Mouse (Mus musculus): ENCODE measurements around the gene Prl7d1. TPM values are rescaled to one million over a fixed set of nuclear protein-coding genes. Genes with fewer than 3 reads are reported as not detected.
"Not testable (repeated sequence)": the region's sequence is repeated elsewhere in the genome, so short reads cannot be mapped to it uniquely, and the experiment has no call there.

Prl7d1 gene
- polyA plus RNA-seq (2014; fragmentation: Nextera tagmentation; extraction: Ambion mirVana): not detected in 2 replicates

DNA sequence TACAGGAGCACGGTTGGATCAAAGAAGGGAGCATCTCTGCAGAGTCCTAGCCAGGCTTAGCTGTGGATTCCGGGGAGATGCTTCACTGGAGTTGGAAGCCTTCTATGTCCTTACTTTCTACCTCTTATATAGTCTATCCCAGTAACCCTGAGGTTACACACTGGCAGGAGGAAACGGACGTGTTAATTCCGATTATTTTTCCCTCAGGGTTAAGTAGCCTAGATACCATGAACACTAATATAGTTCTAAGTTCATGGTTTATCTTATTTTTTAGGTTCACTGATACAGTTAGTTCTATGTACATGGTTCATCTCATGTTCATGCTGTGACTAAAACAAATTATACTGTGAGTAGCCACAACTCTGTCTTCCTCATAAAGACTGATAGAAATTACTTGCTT lies at the start of gene Prl7d1:
Prl7d1 (minus strand) TSS at position 101 of the 400 bp plus-strand sequence.
- Histone ChIP-seq H3K4me1 (ENCODE audit: control insufficient read depth, insufficient read depth, low read length) (no peaks in the 10 kb centered on the region), H3K4me2 (ENCODE audit: low read depth, severe bottlenecking) (no peak within 1 kb of the TSS), H3K4me3 (ENCODE audit: low read depth, low read length) (no peak within 1 kb of the TSS), H3K27me3 (ENCODE audit: control insufficient read depth, insufficient read depth, low read length) (no peaks in the 10 kb centered on the region), H3K36me3 (ENCODE audit: control insufficient read depth, insufficient read depth, low read length) (no peaks in the 10 kb centered on the region), H3K9me3 (ENCODE audit: control insufficient read depth, low read length) (no peaks in the 10 kb centered on the region), H3K9ac (ENCODE audit: low read length) (no peak within 1 kb of the TSS), H3K27ac (replicated peaks; ENCODE audit: low read depth, low read length) (no peak within 1 kb of the TSS)
- DNase-seq (ENCODE audit: low spot score) (no peak), ATAC-seq (ENCODE audit: insufficient number of reproducible peaks, low FRiP score, low TSS enrichment, low read depth) (no peak)
- WGBS: 88% methylated on average over 5 of the region's 5 CpGs

DNA sequence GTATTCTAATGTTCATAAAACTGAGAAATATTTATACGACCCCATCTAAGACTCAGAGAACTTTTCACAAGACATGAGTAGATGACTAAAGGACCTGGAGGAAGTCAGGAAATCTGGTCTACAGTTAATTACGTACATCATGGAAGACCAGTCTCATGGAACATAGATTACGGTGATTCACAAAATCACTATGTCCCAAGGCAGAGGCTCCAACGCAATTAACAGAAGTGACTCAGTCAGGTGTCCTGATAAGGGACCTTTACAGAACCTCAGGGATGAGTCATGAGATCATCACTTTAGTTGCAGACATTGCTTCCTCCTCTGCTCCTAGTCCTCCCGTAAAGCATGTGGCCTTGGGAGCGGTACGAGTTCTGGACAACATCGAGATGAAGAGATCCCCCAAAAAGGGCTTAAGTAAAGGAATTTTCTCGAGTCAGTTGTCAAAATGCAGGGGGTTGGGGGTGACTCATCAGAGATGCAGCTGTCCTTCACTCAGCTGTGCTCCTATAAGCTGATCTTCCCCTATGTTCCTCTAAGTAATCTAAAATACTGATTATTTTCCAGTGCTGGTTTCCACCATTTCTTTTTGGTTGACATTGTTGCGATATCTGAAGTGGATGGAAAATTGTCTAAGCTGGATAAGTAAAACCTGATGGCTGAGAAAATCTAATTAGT lies 18.1 kb upstream of the Prl7d1 start:
- H3K4me1 ChIP-seq (ENCODE audit: control insufficient read depth, insufficient read depth, low read length): no peaks in the 10 kb centered on the region
- H3K4me2 ChIP-seq (ENCODE audit: low read depth, severe bottlenecking): no peak overlapping the region
- H3K4me3 ChIP-seq (ENCODE audit: low read depth, low read length): no peak overlapping the region
- no peaks in the 10 kb centered on the region for H3K27me3 ChIP-seq (ENCODE audit: control insufficient read depth, insufficient read depth, low read length)
- H3K9ac ChIP-seq (ENCODE audit: low read length): no peak overlapping the region
- H3K36me3 ChIP-seq (ENCODE audit: control insufficient read depth, insufficient read depth, low read length): no peaks in the 10 kb centered on the region
- H3K27ac ChIP-seq (replicated peaks; ENCODE audit: low read depth, low read length): no peak overlapping the region
- ATAC-seq (ENCODE audit: insufficient number of reproducible peaks, low FRiP score, low TSS enrichment, low read depth) (no peak), DNase-seq (ENCODE audit: low spot score) (no peak)
- WGBS: 92% methylated on average over 10 of the region's 10 CpGs
- H3K9me3 ChIP-seq (ENCODE audit: control insufficient read depth, low read length): no peaks in the 10 kb centered on the region

DNA sequence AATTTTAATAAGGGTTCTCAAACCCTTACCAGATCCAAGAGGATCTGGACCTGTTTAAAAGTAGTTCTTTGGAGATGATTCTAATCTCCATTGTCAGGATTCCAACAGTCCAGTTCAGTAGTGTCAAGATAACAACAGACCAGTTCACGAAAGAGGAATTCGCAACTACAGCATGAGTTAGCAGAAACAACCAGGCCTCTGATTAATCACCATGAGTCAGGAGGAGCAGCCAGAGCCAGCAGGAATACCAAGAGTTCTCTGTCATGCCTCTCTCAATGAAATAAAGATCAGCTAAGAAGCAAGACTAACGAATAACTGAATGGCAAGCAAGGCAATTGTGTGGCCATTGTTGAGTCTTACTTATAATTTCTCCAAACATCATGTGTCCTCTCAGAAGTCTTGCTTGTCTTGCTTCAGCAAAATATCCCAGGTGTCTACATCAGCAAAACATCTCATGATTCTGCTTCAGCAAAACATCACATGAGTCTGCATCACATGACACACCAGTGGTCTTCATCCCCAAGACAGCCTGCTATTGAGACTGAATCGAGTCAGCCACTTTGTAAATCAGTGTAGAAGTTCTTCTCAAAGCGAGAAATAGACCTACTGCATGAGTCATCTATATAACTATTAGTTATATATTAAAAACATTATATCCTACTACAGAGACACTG lies 13.9 kb upstream of the Prl7d1 start:
- ATAC-seq (ENCODE audit: insufficient number of reproducible peaks, low FRiP score, low TSS enrichment, low read depth); H3K4me2 ChIP-seq (ENCODE audit: low read depth, severe bottlenecking); H3K9me3 ChIP-seq (ENCODE audit: control insufficient read depth, low read length); H3K36me3 ChIP-seq (ENCODE audit: control insufficient read depth, insufficient read depth, low read length); DNase-seq (ENCODE audit: low spot score); H3K9ac ChIP-seq (ENCODE audit: low read length); H3K4me3 ChIP-seq (ENCODE audit: low read depth, low read length); H3K4me1 ChIP-seq (ENCODE audit: control insufficient read depth, insufficient read depth, low read length); H3K27ac ChIP-seq (replicated peaks; ENCODE audit: low read depth, low read length); H3K27me3 ChIP-seq (ENCODE audit: control insufficient read depth, insufficient read depth, low read length): not testable (repeated sequence)
- 82% methylated on average over 5 of the region's 5 CpGs for WGBS

DNA sequence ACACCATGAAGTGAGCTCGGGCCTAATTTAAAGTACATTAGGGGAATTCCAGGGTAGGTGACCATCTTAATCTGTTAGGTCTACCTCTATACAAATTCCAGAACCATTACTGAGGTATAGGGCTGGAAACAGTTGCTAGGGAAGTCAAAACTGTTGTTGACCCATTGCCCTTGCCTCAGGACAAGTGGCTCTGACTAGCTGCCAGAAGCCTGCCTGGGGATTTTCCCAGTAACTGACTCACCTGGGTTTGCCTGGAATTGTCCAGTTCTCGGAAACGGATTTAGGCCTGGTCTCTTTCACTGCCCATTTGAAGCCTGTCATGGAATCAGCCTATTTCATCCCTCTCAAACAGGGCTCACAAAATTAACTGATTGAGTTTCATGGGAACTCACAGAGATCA lies 8.5 kb upstream of the Prl7d1 start:
- H3K4me3 ChIP-seq (ENCODE audit: low read depth, low read length); DNase-seq (ENCODE audit: low spot score); H3K27me3 ChIP-seq (ENCODE audit: control insufficient read depth, insufficient read depth, low read length); ATAC-seq (ENCODE audit: insufficient number of reproducible peaks, low FRiP score, low TSS enrichment, low read depth); H3K4me2 ChIP-seq (ENCODE audit: low read depth, severe bottlenecking); H3K36me3 ChIP-seq (ENCODE audit: control insufficient read depth, insufficient read depth, low read length); H3K9ac ChIP-seq (ENCODE audit: low read length); H3K9me3 ChIP-seq (ENCODE audit: control insufficient read depth, low read length); H3K27ac ChIP-seq (replicated peaks; ENCODE audit: low read depth, low read length); H3K4me1 ChIP-seq (ENCODE audit: control insufficient read depth, insufficient read depth, low read length): not testable (repeated sequence)
- 90% methylated on average over 3 of the region's 3 CpGs for WGBS

- ATAC-seq (ENCODE audit: insufficient number of reproducible peaks, low FRiP score, low TSS enrichment, low read depth) (no peak), DNase-seq (ENCODE audit: low spot score) (no peak)
- Histone ChIP-seq H3K9me3 (ENCODE audit: control insufficient read depth, low read length) (no peaks in the 10 kb centered on the region), H3K4me2 (ENCODE audit: low read depth, severe bottlenecking) (no peak overlapping the region), H3K9ac (ENCODE audit: low read length) (no peak overlapping the region), H3K4me1 (ENCODE audit: control insufficient read depth, insufficient read depth, low read length) (no peaks in the 10 kb centered on the region), H3K4me3 (ENCODE audit: low read depth, low read length) (no peak overlapping the region), H3K27me3 (ENCODE audit: control insufficient read depth, insufficient read depth, low read length) (no peaks in the 10 kb centered on the region), H3K27ac (replicated peaks; ENCODE audit: low read depth, low read length) (no peak overlapping the region), H3K36me3 (ENCODE audit: control insufficient read depth, insufficient read depth, low read length) (no peaks in the 10 kb centered on the region)
- WGBS: 76% methylated on average over 2 of the region's 2 CpGs
Observed at GRCm38 (mm10) chr13:27706521-27706920, 10.0 kb downstream of the Prl7d1 start.

GRCm38 (mm10) chr13:27667936-27668335 lies 48.6 kb downstream of the Prl7d1 start, which contains the start of gene Prl7a2:
Gene Prl7a2 (minus strand): TSS chr13:27668036.
- Histone ChIP-seq H3K27ac (replicated peaks; ENCODE audit: low read depth, low read length) (no peak within 1 kb of the TSS), H3K27me3 (ENCODE audit: control insufficient read depth, insufficient read depth, low read length) (no peaks in the 10 kb centered on the region), H3K4me2 (ENCODE audit: low read depth, severe bottlenecking) (no peak within 1 kb of the TSS), H3K9ac (ENCODE audit: low read length) (no peak within 1 kb of the TSS), H3K4me1 (ENCODE audit: control insufficient read depth, insufficient read depth, low read length) (no peaks in the 10 kb centered on the region), H3K36me3 (ENCODE audit: control insufficient read depth, insufficient read depth, low read length) (no peaks in the 10 kb centered on the region), H3K4me3 (ENCODE audit: low read depth, low read length) (no peak within 1 kb of the TSS), H3K9me3 (ENCODE audit: control insufficient read depth, low read length) (no peaks in the 10 kb centered on the region)
- no peak for ATAC-seq (ENCODE audit: insufficient number of reproducible peaks, low FRiP score, low TSS enrichment, low read depth)
- DNase-seq (ENCODE audit: low spot score): no peak
- 82% methylated on average over 4 of the region's 4 CpGs for WGBS

DNA sequence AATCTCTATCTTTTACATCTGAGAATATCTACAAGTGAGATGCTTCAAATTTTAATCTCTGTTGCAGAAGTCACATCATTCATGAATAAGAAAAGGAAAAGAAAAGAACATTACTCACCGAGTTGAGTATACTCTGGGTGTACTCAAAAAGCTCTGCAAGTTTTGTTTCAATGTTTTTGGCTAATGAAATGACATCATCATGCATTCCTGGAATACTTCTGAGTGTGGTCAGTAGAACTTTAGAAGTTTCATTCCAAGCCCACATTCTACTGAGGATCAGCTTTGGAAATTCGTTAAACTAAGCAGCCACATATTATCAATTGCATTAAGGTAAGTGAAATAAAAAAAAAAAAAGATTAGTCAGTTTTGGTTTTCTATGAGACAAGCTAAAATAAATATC lies 55.8 kb downstream of the Prl7d1 start:
- Histone ChIP-seq H3K9me3 (ENCODE audit: control insufficient read depth, low read length) (no peaks in the 10 kb centered on the region), H3K4me3 (ENCODE audit: low read depth, low read length) (no peak overlapping the region), H3K4me2 (ENCODE audit: low read depth, severe bottlenecking) (no peak overlapping the region), H3K27ac (replicated peaks; ENCODE audit: low read depth, low read length) (no peak overlapping the region), H3K9ac (ENCODE audit: low read length) (no peak overlapping the region), H3K4me1 (ENCODE audit: control insufficient read depth, insufficient read depth, low read length) (no peaks in the 10 kb centered on the region), H3K36me3 (ENCODE audit: control insufficient read depth, insufficient read depth, low read length) (no peaks in the 10 kb centered on the region), H3K27me3 (ENCODE audit: control insufficient read depth, insufficient read depth, low read length) (no peaks in the 10 kb centered on the region)
- DNase-seq (ENCODE audit: low spot score) (no peak), ATAC-seq (ENCODE audit: insufficient number of reproducible peaks, low FRiP score, low TSS enrichment, low read depth) (no peak)
- WGBS: 81% methylated on average over 2 of the region's 2 CpGs

All from limb, embryonic 11.5 days (tissue).